Mouse (Mus musculus): ENCODE measurements at regions not wholly inside any gene's neighbourhood (a gene's known extent, or its start where the extent isn't known, plus 50 kb on each side); places are given as distances from the start of the nearest gene placed in this dataset.
"Not testable (repeated sequence)": the region's sequence is repeated elsewhere in the genome, so short reads cannot be mapped to it uniquely, and the experiment has no call there.

GRCm38 (mm10) chr17:4509506-4509905 lies 484.6 kb upstream of the Arid1b start:
- WGBS (ENCODE audit: insufficient replicate concordance): 52% methylated on average over 3 of the region's 3 CpGs
- Histone ChIP-seq H3K4me3 (replicated peaks) (no peak overlapping the region), H3K9me3 (replicated peaks) (no peaks in the 10 kb centered on the region), H3K4me2 (no peak overlapping the region), H3K36me3 (no peaks in the 10 kb centered on the region), H3K9ac (no peak overlapping the region), H3K27me3 (no peaks in the 10 kb centered on the region), H3K4me1 (replicated peaks) (no peaks in the 10 kb centered on the region), H3K27ac (no peak overlapping the region)
- DNase-seq (no peak), ATAC-seq (ENCODE audit: low read depth) (no peak)

GRCm38 (mm10) chr17:4516141-4516540 lies 478.0 kb upstream of the Arid1b start:
- no peak overlapping the region for H3K9ac ChIP-seq
- DNase-seq (no peak), ATAC-seq (ENCODE audit: low read depth) (no peak)
- no peak overlapping the region for H3K27ac ChIP-seq
- H3K4me2 ChIP-seq: no peak overlapping the region
- no peaks in the 10 kb centered on the region for H3K9me3 ChIP-seq (replicated peaks)
- WGBS (ENCODE audit: insufficient replicate concordance): 81% methylated on average over 7 of the region's 7 CpGs
- H3K4me1 ChIP-seq (replicated peaks): no peaks in the 10 kb centered on the region
- H3K4me3 ChIP-seq (replicated peaks): no peak overlapping the region
- H3K36me3 ChIP-seq: no peaks in the 10 kb centered on the region
- H3K27me3 ChIP-seq: no peaks in the 10 kb centered on the region

- Histone ChIP-seq H3K4me2 (no peak overlapping the region), H3K9ac (no peak overlapping the region), H3K36me3 (no peaks in the 10 kb centered on the region), H3K4me1 (replicated peaks) (no peaks in the 10 kb centered on the region), H3K27ac (no peak overlapping the region), H3K4me3 (replicated peaks) (no peak overlapping the region), H3K9me3 (replicated peaks) (no peaks in the 10 kb centered on the region), H3K27me3 (no peaks in the 10 kb centered on the region)
- WGBS (ENCODE audit: insufficient replicate concordance): 62% methylated on average over 3 of the region's 3 CpGs
- DNase-seq (no peak), ATAC-seq (ENCODE audit: low read depth) (no peak)
These were observed 477.3 kb upstream of the Arid1b start for GRCm38 (mm10) chr17:4516846-4517245.

GRCm38 (mm10) chr17:4521031-4521430 lies 473.1 kb upstream of the Arid1b start:
- DNase-seq: no peak
- H3K36me3 ChIP-seq: no peaks in the 10 kb centered on the region
- no peaks in the 10 kb centered on the region for H3K9me3 ChIP-seq (replicated peaks)
- H3K4me2 ChIP-seq: no peak overlapping the region
- no peak overlapping the region for H3K9ac ChIP-seq
- no peaks in the 10 kb centered on the region for H3K4me1 ChIP-seq (replicated peaks)
- ATAC-seq (ENCODE audit: low read depth): no peak
- no peaks in the 10 kb centered on the region for H3K27me3 ChIP-seq
- no peak overlapping the region for H3K27ac ChIP-seq
- 74% methylated on average over 4 of the region's 4 CpGs for WGBS (ENCODE audit: insufficient replicate concordance)
- no peak overlapping the region for H3K4me3 ChIP-seq (replicated peaks)

- Histone ChIP-seq H3K4me2 (no peak overlapping the region), H3K4me1 (replicated peaks) (no peaks in the 10 kb centered on the region), H3K9me3 (replicated peaks) (no peaks in the 10 kb centered on the region), H3K27ac (no peak overlapping the region), H3K9ac (no peak overlapping the region), H3K36me3 (no peaks in the 10 kb centered on the region), H3K4me3 (replicated peaks) (no peak overlapping the region), H3K27me3 (no peaks in the 10 kb centered on the region)
- 71% methylated on average over 7 of the region's 7 CpGs for WGBS (ENCODE audit: insufficient replicate concordance)
- ATAC-seq (ENCODE audit: low read depth): peak; percentile 60
- DNase-seq: no peak
These were observed 467.7 kb upstream of the Arid1b start for GRCm38 (mm10) chr17:4526466-4526865.

- Histone ChIP-seq H3K9ac (no peak overlapping the region), H3K9me3 (replicated peaks) (no peaks in the 10 kb centered on the region), H3K4me2 (no peak overlapping the region), H3K4me1 (replicated peaks) (no peaks in the 10 kb centered on the region), H3K36me3 (no peaks in the 10 kb centered on the region), H3K4me3 (replicated peaks) (no peak overlapping the region), H3K27me3 (no peaks in the 10 kb centered on the region), H3K27ac (no peak overlapping the region)
- WGBS (ENCODE audit: insufficient replicate concordance): 67% methylated on average over 2 of the region's 2 CpGs
- ATAC-seq (ENCODE audit: low read depth) (no peak), DNase-seq (no peak)
These were observed 462.0 kb upstream of the Arid1b start for GRCm38 (mm10) chr17:4532126-4532525.

GRCm38 (mm10) chr17:4540435-4540834 lies 453.7 kb upstream of the Arid1b start:
- H3K4me3 ChIP-seq (replicated peaks): no peak overlapping the region
- H3K4me2 ChIP-seq: no peak overlapping the region
- WGBS (ENCODE audit: insufficient replicate concordance): 59% methylated on average over 2 of the region's 2 CpGs
- ATAC-seq (ENCODE audit: low read depth): no peak
- H3K9me3 ChIP-seq (replicated peaks): no peaks in the 10 kb centered on the region
- no peak overlapping the region for H3K9ac ChIP-seq
- no peak overlapping the region for H3K27ac ChIP-seq
- no peaks in the 10 kb centered on the region for H3K27me3 ChIP-seq
- H3K4me1 ChIP-seq (replicated peaks): no peaks in the 10 kb centered on the region
- DNase-seq: no peak
- no peaks in the 10 kb centered on the region for H3K36me3 ChIP-seq

- Histone ChIP-seq H3K4me2 (no peak overlapping the region), H3K27ac (no peak overlapping the region), H3K9ac (no peak overlapping the region), H3K4me3 (replicated peaks) (no peak overlapping the region), H3K9me3 (replicated peaks) (no peaks in the 10 kb centered on the region), H3K36me3 (no peaks in the 10 kb centered on the region), H3K4me1 (replicated peaks) (no peaks in the 10 kb centered on the region), H3K27me3 (no peaks in the 10 kb centered on the region)
- ATAC-seq (ENCODE audit: low read depth) (no peak), DNase-seq (no peak)
- WGBS (ENCODE audit: insufficient replicate concordance): 41% methylated on average over 7 of the region's 7 CpGs
These were observed 452.9 kb upstream of the Arid1b start for GRCm38 (mm10) chr17:4541020-4541743.

GRCm38 (mm10) chr17:4546579-4546978 lies 447.6 kb upstream of the Arid1b start:
- Histone ChIP-seq H3K9me3 (replicated peaks) (no peaks in the 10 kb centered on the region), H3K9ac (no peak overlapping the region), H3K4me3 (replicated peaks) (no peak overlapping the region), H3K4me2 (no peak overlapping the region), H3K4me1 (replicated peaks) (no peaks in the 10 kb centered on the region), H3K27me3 (no peaks in the 10 kb centered on the region), H3K36me3 (no peaks in the 10 kb centered on the region), H3K27ac (no peak overlapping the region)
- DNase-seq (no peak), ATAC-seq (ENCODE audit: low read depth) (no peak)
- WGBS (ENCODE audit: insufficient replicate concordance): 50% methylated on average over 2 of the region's 2 CpGs

GRCm38 (mm10) chr17:4553026-4553425 lies 441.1 kb upstream of the Arid1b start:
- not testable (repeated sequence) for H3K4me3 ChIP-seq (replicated peaks); H3K27me3 ChIP-seq; H3K9ac ChIP-seq; H3K4me1 ChIP-seq (replicated peaks); ATAC-seq (ENCODE audit: low read depth); H3K9me3 ChIP-seq (replicated peaks); H3K4me2 ChIP-seq; H3K27ac ChIP-seq; DNase-seq; H3K36me3 ChIP-seq
- WGBS (ENCODE audit: insufficient replicate concordance): 75% methylated on average over 4 of the region's 4 CpGs

GRCm38 (mm10) chr17:4563641-4564040 lies 430.5 kb upstream of the Arid1b start:
- H3K27ac ChIP-seq: no peak overlapping the region
- DNase-seq (no peak), ATAC-seq (ENCODE audit: low read depth) (no peak)
- H3K36me3 ChIP-seq: no peaks in the 10 kb centered on the region
- H3K9me3 ChIP-seq (replicated peaks): no peaks in the 10 kb centered on the region
- WGBS (ENCODE audit: insufficient replicate concordance): 57% methylated on average over 3 of the region's 3 CpGs
- no peak overlapping the region for H3K4me3 ChIP-seq (replicated peaks)
- no peaks in the 10 kb centered on the region for H3K4me1 ChIP-seq (replicated peaks)
- H3K27me3 ChIP-seq: no peaks in the 10 kb centered on the region
- H3K9ac ChIP-seq: no peak overlapping the region
- no peak overlapping the region for H3K4me2 ChIP-seq

GRCm38 (mm10) chr17:4576883-4577282 lies 417.2 kb upstream of the Arid1b start:
- Histone ChIP-seq H3K36me3 (no peaks in the 10 kb centered on the region), H3K4me1 (replicated peaks) (no peaks in the 10 kb centered on the region), H3K4me3 (replicated peaks) (no peak overlapping the region), H3K9me3 (replicated peaks) (no peaks in the 10 kb centered on the region), H3K9ac (no peak overlapping the region), H3K4me2 (no peak overlapping the region), H3K27ac (no peak overlapping the region), H3K27me3 (no peaks in the 10 kb centered on the region)
- ATAC-seq (ENCODE audit: low read depth) (no peak), DNase-seq (no peak)
- 34% methylated on average over 5 of the region's 5 CpGs for WGBS (ENCODE audit: insufficient replicate concordance)
